ENCODE assay signal across 34 mouse cellular contexts in genomic region chr15:32198561-32198960, GRCm38 (mm10). TPM values are rescaled to one million over a fixed set of nuclear protein-coding genes. Genes with fewer than 3 reads are reported as not detected.
DNase-seq lines count a peak whose midpoint lies in the region; ATAC-seq lines count a peak whose summit lies in the region.
"Had no signal": no experiment of that assay in that cellular context is flagged by ENCODE, and none has a peak within 500 bp of the region (broad histone marks: within the 10 kb centered on the region; RNA-seq: fewer than 3 reads in every experiment).

No protein-coding gene starts in this region.

- intact Hi-C loops in left cerebral cortex, postnatal 10 days (cut with DNase I): no loop called here

- no peak overlapping the region for H3K4me2 ChIP-seq in midbrain, embryonic 13.5 days (replicated peaks)
- H3K4me2 ChIP-seq: embryonic facial prominence, embryonic 15.5 days; heart, embryonic 13.5 days; kidney, embryonic 15.5 days had no signal

- no peaks in the 10 kb centered on the region for H3K36me3 ChIP-seq in limb, embryonic 10.5 days
- no peaks in the 10 kb centered on the region for H3K36me3 ChIP-seq in midbrain, embryonic 13.5 days
- H3K36me3 ChIP-seq: embryonic facial prominence, embryonic 15.5 days; heart, embryonic 13.5 days; kidney, embryonic 15.5 days; midbrain, embryonic 10.5 days had no signal

- no peak overlapping the region for H3K4me3 ChIP-seq in limb, embryonic 10.5 days
- H3K4me3 ChIP-seq in midbrain, embryonic 13.5 days (replicated peaks): no peak overlapping the region
- H3K4me3 ChIP-seq: embryonic facial prominence, embryonic 15.5 days; heart, embryonic 13.5 days; kidney, embryonic 15.5 days; midbrain, embryonic 10.5 days had no signal

- H3K27me3 ChIP-seq in limb, embryonic 10.5 days (ENCODE audit: low read depth, poor library complexity, severe bottlenecking): no peaks in the 10 kb centered on the region
- no peaks in the 10 kb centered on the region for H3K27me3 ChIP-seq in midbrain, embryonic 13.5 days
- H3K27me3 ChIP-seq: embryonic facial prominence, embryonic 15.5 days; heart, embryonic 13.5 days; kidney, embryonic 15.5 days had no signal

- H3K9ac ChIP-seq in midbrain, embryonic 13.5 days (replicated peaks): no peak overlapping the region
- H3K9ac ChIP-seq: embryonic facial prominence, embryonic 15.5 days; kidney, embryonic 15.5 days had no signal

- H3K27ac ChIP-seq in limb, embryonic 10.5 days: peak overlapping the region; percentile 51; the same call in 1 of the 2 replicates
- H3K27ac ChIP-seq in midbrain, embryonic 13.5 days: no peak overlapping the region
- H3K27ac ChIP-seq: embryonic facial prominence, embryonic 15.5 days; heart, embryonic 13.5 days; hindbrain, postnatal 0 days; kidney, embryonic 15.5 days had no signal

- H3K9me3 ChIP-seq in limb, embryonic 10.5 days (replicated peaks): no peaks in the 10 kb centered on the region
- H3K9me3 ChIP-seq in midbrain, embryonic 13.5 days: no peaks in the 10 kb centered on the region
- H3K9me3 ChIP-seq: embryonic facial prominence, embryonic 15.5 days; heart, embryonic 13.5 days; kidney, embryonic 15.5 days; midbrain, embryonic 10.5 days had no signal

- peak; percentile 23 for DNase-seq in embryo, embryonic 10 days (ENCODE audit: low spot score)
- no peak for DNase-seq in embryo, embryonic 9.5 days (ENCODE audit: extremely low spot score)
- peak; percentile 44 for DNase-seq in Muller cell, postnatal 12 days (ENCODE audit: inconsistent ontology term)
- peak; percentile 13 for DNase-seq in embryo, embryonic 11.5 days (ENCODE audit: low read depth, low spot score)
- no peak for DNase-seq in limb, embryonic 10.5 days (ENCODE audit: low spot score)
- no peak for DNase-seq in left cerebral cortex, postnatal 10 days (ENCODE audit: extremely low spot score in 1 of 2, low spot score in 2 of 2)
- no peak for DNase-seq in ovary, postnatal 36 days (ENCODE audit: low spot score)
- DNase-seq: cerebellum, adult 11-12 months; gastrocnemius, postnatal 25 days; heart, adult 18-20 months; heart, postnatal 14 days; kidney, postnatal 36 days; liver; lung, postnatal 10 days; right cerebral cortex, postnatal 14 days; thymus, adult 18-20 months; thymus, postnatal 4 days had no signal

- no peak for ATAC-seq in midbrain, embryonic 13.5 days
- ATAC-seq: forebrain, embryonic 14.5 days; hindbrain, postnatal 0 days; intestine, postnatal 0 days had no signal

- 34% methylated on average over 5 of the region's 5 CpGs for WGBS in limb, embryonic 10.5 days
- WGBS in midbrain, embryonic 13.5 days: 77% methylated on average over 5 of the region's 5 CpGs

- H3K4me1 ChIP-seq in limb, embryonic 10.5 days: peaks cover 16% of the 10 kb centered on the region
- 0 out of 2 replicates have a peak, but pooled peaks cover 3% of the 10 kb centered on the region for H3K4me1 ChIP-seq in midbrain, embryonic 13.5 days (replicated peaks)

RNA-seq across cellular contexts. Expression of gene Tas2r119, which starts 21.5 kb away (rescaled TPM):
- polyA plus RNA-seq in limb, embryonic 10.5 days (2016; fragmentation: Nextera tagmentation; extraction: Ambion mirVana): 0.14 TPM in 1 of 2 replicates, not detected in the other
- total RNA-seq in left cerebral cortex, postnatal 10 days (2021): not detected
- not detected in 2 replicates for polyA plus RNA-seq in midbrain, embryonic 13.5 days (2015; fragmentation: Nextera tagmentation; extraction: Ambion mirVana)
- total RNA-seq: adrenal gland, postnatal 4 days; gastrocnemius, postnatal 25 days; heart, adult 18-20 months; heart, postnatal 14 days; hindbrain, postnatal 0 days; layer of hippocampus, adult 8-10 months; left cerebral cortex, postnatal 25 days; MEL; midbrain, postnatal 0 days had no signal
- polyA plus RNA-seq: embryonic facial prominence, embryonic 15.5 days; forebrain, embryonic 14.5 days; heart, embryonic 13.5 days; hindbrain, embryonic 11.5 days; hindbrain, postnatal 0 days; intestine, postnatal 0 days; kidney, embryonic 15.5 days; liver, embryonic 16.5 days; midbrain, embryonic 10.5 days; midbrain, postnatal 0 days; neural tube, embryonic 14.5 days; spleen, adult 2 months had no signal

RNA-seq across cellular contexts. Expression of gene Sema5a, which starts 46.0 kb away (rescaled TPM):
- polyA plus RNA-seq in limb, embryonic 10.5 days (2016; fragmentation: Nextera tagmentation; extraction: Ambion mirVana): 19.5 and 22.6 TPM in 2 replicates
- 10 to 100 TPM; 31.1 to 31.4 TPM for total RNA-seq in left cerebral cortex, postnatal 10 days (2021)
- 5.4 and 8.9 TPM in 2 replicates for polyA plus RNA-seq in midbrain, embryonic 13.5 days (2015; fragmentation: Nextera tagmentation; extraction: Ambion mirVana)
- total RNA-seq: MEL had no signal

Comparison
In these comparisons a context has a peak if more than half of its experiments do, and no peak if none do; other contexts are left out.
1. DNase-seq: peak in embryo, embryonic 10 days (single experiment), Muller cell, postnatal 12 days (single experiment) and embryo, embryonic 11.5 days (single experiment); none in embryo, embryonic 9.5 days (single experiment), limb, embryonic 10.5 days (single experiment), left cerebral cortex, postnatal 10 days (0 of 2) and ovary, postnatal 36 days (single experiment).